In genomic region chr3:53063423-53064147, GRCm38 (mm10) we compare ENCODE assay signal across 12 mouse cellular contexts. TPM values are rescaled to one million over a fixed set of nuclear protein-coding genes. Genes with fewer than 3 reads are reported as not detected.
DNase-seq lines count a peak whose midpoint lies in the region; ATAC-seq and TF ChIP-seq lines count a peak whose summit lies in the region.
"Had no signal": no experiment of that assay in that cellular context is flagged by ENCODE, and none has a peak within 500 bp of the region (broad histone marks: within the 10 kb centered on the region; RNA-seq: fewer than 3 reads in every experiment).

No protein-coding gene starts in this region.

- ATAC-seq in hindbrain, postnatal 0 days: no peak
- no peak for ATAC-seq in hindbrain, embryonic 12.5 days (ENCODE audit: low FRiP score)

- H3K79me2 ChIP-seq in CH12.LX (replicated peaks; ENCODE audit: control insufficient read depth, extremely low read depth, insufficient read depth, poor library complexity, severe bottlenecking): no peaks in the 10 kb centered on the region

- no peaks in the 10 kb centered on the region for H3K36me3 ChIP-seq in hindbrain, postnatal 0 days (ENCODE audit: insufficient read depth, low read length)
- H3K36me3 ChIP-seq in hindbrain, embryonic 12.5 days: no peaks in the 10 kb centered on the region
- no peaks in the 10 kb centered on the region for H3K36me3 ChIP-seq in CH12.LX (replicated peaks in 1 of 2; ENCODE audit: control insufficient read depth in 1 of 2, insufficient read depth in 1 of 2, low read length in 1 of 2)
- H3K36me3 ChIP-seq: neural tube, embryonic 12.5 days had no signal

- H3K4me1 ChIP-seq in hindbrain, postnatal 0 days (ENCODE audit: insufficient read depth, low read length): peaks cover 4% of the 10 kb centered on the region; the same call in 1 of the 2 replicates
- peaks cover 15% of the 10 kb centered on the region; the same call in 1 of the 2 replicates for H3K4me1 ChIP-seq in hindbrain, embryonic 12.5 days
- peaks cover 0 to 9% of the 10 kb centered on the region in 2 experiments; a peak in 2 of 4 replicates for H3K4me1 ChIP-seq in CH12.LX (ENCODE audit: control insufficient read depth in 1 of 2, insufficient read depth in 2 of 2)

- H3K4me2 ChIP-seq in hindbrain, postnatal 0 days (ENCODE audit: low read depth, low read length): no peak overlapping the region
- H3K4me2 ChIP-seq in hindbrain, embryonic 12.5 days (replicated peaks): no peak overlapping the region
- peak overlapping the region; percentile 1; the same call in 1 of the 2 replicates for H3K4me2 ChIP-seq in CH12.LX (ENCODE audit: insufficient read depth, low read depth, poor library complexity, severe bottlenecking)
- H3K4me2 ChIP-seq: neural tube, embryonic 12.5 days had no signal

- no peak for TF ChIP-seq RAD21 in CH12.LX (IDR thresholded peaks at IDR 0.05; ENCODE audit: low read depth, low read length)

- TF ChIP-seq CTCF in hindbrain, postnatal 0 days (IDR thresholded peaks at IDR 0.05; ENCODE audit: low read depth): no peak
- TF ChIP-seq CTCF in CH12.LX (conservative IDR thresholded peaks at IDR 0.05 in 1 of 2, IDR thresholded peaks at IDR 0.05 in 1 of 2; ENCODE audit: low read depth in 2 of 2, low read length in 2 of 2): no peak

- H3K9ac ChIP-seq in hindbrain, postnatal 0 days (replicated peaks; ENCODE audit: low read length): 0 out of 2 replicates have a peak overlapping the region, but pooled peaks have one; percentile 28
- no peak overlapping the region for H3K9ac ChIP-seq in hindbrain, embryonic 12.5 days
- no peak overlapping the region for H3K9ac ChIP-seq in CH12.LX (ENCODE audit: insufficient read depth, low read depth)
- H3K9ac ChIP-seq: neural tube, embryonic 12.5 days had no signal

- no peak for DNase-seq in hindbrain, postnatal 0 days (ENCODE audit: low spot score)
- DNase-seq in CH12.LX (ENCODE audit: extremely low read depth): no peak
- peak; percentile 49 for DNase-seq in gastrocnemius, postnatal 25 days
- DNase-seq in heart, postnatal 4 days: peak; percentile 48
- DNase-seq in spleen, adult 12 weeks (ENCODE audit: low spot score): no peak
- no peak for DNase-seq in cerebellum, adult 9-11 months
- DNase-seq in adrenal gland, postnatal 36 days: no peak
- DNase-seq: adrenal gland, postnatal 14 days; right cerebral cortex, postnatal 4 days had no signal

- in situ Hi-C loops in CH12.LX (cut with MboI; ENCODE audit: low pct_ligation_motif_present, low pct_unique_long_range_greater_than_20kb, low sequenced_read_pairs): no loop called here

- no peak for TF ChIP-seq EP300 in CH12.LX (IDR thresholded peaks at IDR 0.05; ENCODE audit: low read length)

- no peaks in the 10 kb centered on the region for H3K9me3 ChIP-seq in hindbrain, postnatal 0 days (ENCODE audit: low read length)
- H3K9me3 ChIP-seq in hindbrain, embryonic 12.5 days (replicated peaks): no peaks in the 10 kb centered on the region
- H3K9me3 ChIP-seq in CH12.LX (replicated peaks; ENCODE audit: low read length): no peaks in the 10 kb centered on the region

- 53% methylated on average over 13 of the region's 13 CpGs for WGBS in hindbrain, postnatal 0 days
- WGBS in hindbrain, embryonic 12.5 days: 62% methylated on average over 13 of the region's 13 CpGs

- no peaks in the 10 kb centered on the region for H3K27me3 ChIP-seq in hindbrain, postnatal 0 days (ENCODE audit: insufficient read depth, low read length)
- H3K27me3 ChIP-seq in hindbrain, embryonic 12.5 days: no peaks in the 10 kb centered on the region
- H3K27me3 ChIP-seq in CH12.LX (replicated peaks): no peaks in the 10 kb centered on the region
- H3K27me3 ChIP-seq: neural tube, embryonic 12.5 days had no signal

- dilution Hi-C loops in CH12.LX (cut with MboI; ENCODE audit: extremely low pct_ligation_motif_present, extremely low pct_unique_long_range_greater_than_20kb, low sequenced_read_pairs): no loop called here

- H3K4me3 ChIP-seq in hindbrain, postnatal 0 days (ENCODE audit: low read length): no peak overlapping the region
- no peak overlapping the region for H3K4me3 ChIP-seq in hindbrain, embryonic 12.5 days
- H3K4me3 ChIP-seq in CH12.LX (replicated peaks in 1 of 3; ENCODE audit: low read depth in 2 of 3, low read length in 2 of 3, poor library complexity in 1 of 3): no peak overlapping the region
- H3K4me3 ChIP-seq: neural tube, embryonic 12.5 days had no signal

- no peak for TF ChIP-seq POLR2A in CH12.LX (IDR thresholded peaks at IDR 0.05; ENCODE audit: low read depth, low read length)

- 0 out of 2 replicates have a peak overlapping the region, but pooled peaks have one; percentile 20 for H3K27ac ChIP-seq in hindbrain, postnatal 0 days
- H3K27ac ChIP-seq in hindbrain, embryonic 12.5 days: no peak overlapping the region
- no peak overlapping the region for H3K27ac ChIP-seq in CH12.LX (ENCODE audit: insufficient read depth, low read depth)
- H3K27ac ChIP-seq: neural tube, embryonic 12.5 days had no signal

TF ChIP-seq in CH12.LX, 34 proteins besides CTCF, POLR2A, EP300 and RAD21:
- TF ChIP-seq MEF2A (IDR thresholded peaks at IDR 0.05; ENCODE audit: borderline replicate concordance, low read depth, low read length): no peak
- no peak for TF ChIP-seq ZC3H11A (IDR thresholded peaks at IDR 0.05; ENCODE audit: low read depth, low read length)
- TF ChIP-seq MAFK (IDR thresholded peaks at IDR 0.05; ENCODE audit: insufficient replicate concordance, low read length): no peak
- no peak for TF ChIP-seq SMC3 (IDR thresholded peaks at IDR 0.05; ENCODE audit: low read depth, low read length)
- TF ChIP-seq ZNF384 (IDR thresholded peaks at IDR 0.05; ENCODE audit: low read depth, low read length): no peak
- TF ChIP-seq MXI1 (IDR thresholded peaks at IDR 0.05; ENCODE audit: low read depth, low read length): no peak
- no peak for TF ChIP-seq NRF1 (IDR thresholded peaks at IDR 0.05; ENCODE audit: low read depth, low read length)
- no peak for TF ChIP-seq RCOR1 (conservative IDR thresholded peaks at IDR 0.05; ENCODE audit: low read depth, low read length)
- TF ChIP-seq BHLHE40 (IDR thresholded peaks at IDR 0.05; ENCODE audit: low read depth, low read length): no peak

RNA-seq across cellular contexts. Expression of gene Lhfp, which starts 22.3 kb away (rescaled TPM):
- total RNA-seq in hindbrain, postnatal 0 days (2014; rRNA removed): 57.2 and 60.8 TPM in 2 replicates
- 67.9 and 68.0 TPM in 2 replicates for polyA plus RNA-seq in hindbrain, postnatal 0 days (2015; fragmentation: Nextera tagmentation; extraction: Ambion mirVana)
- polyA plus RNA-seq in hindbrain, embryonic 12.5 days (2016; fragmentation: Nextera tagmentation; extraction: Ambion mirVana): 62.1 and 64.2 TPM in 2 replicates
- total RNA-seq in CH12.LX (2012; rRNA removed) (not detected in 2 replicates), CH12.LX (2014; rRNA removed) (not detected in 2 replicates)
- not detected in 2 replicates for polyA plus RNA-seq in CH12.LX (2012; ENCODE audit: insufficient read length, low read depth)
- 10 to 100 TPM; 13.9 to 15.4 TPM for total RNA-seq in gastrocnemius, postnatal 25 days (2021)
- total RNA-seq in heart, postnatal 4 days (2021): 10 to 100 TPM; 76.4 to 79.6 TPM
- 10 to 100 TPM; 24.2 to 38.2 TPM for total RNA-seq in adrenal gland, postnatal 36 days (2021)
- total RNA-seq: hematopoietic stem cell, adult 5-6 weeks had no signal

RNA-seq across cellular contexts. Expression of gene Cog6, which starts 46.5 kb away (rescaled TPM):
- 23.6 and 28.0 TPM in 2 replicates for total RNA-seq in hindbrain, postnatal 0 days (2014; rRNA removed)
- 24.8 and 27.6 TPM in 2 replicates for polyA plus RNA-seq in hindbrain, postnatal 0 days (2015; fragmentation: Nextera tagmentation; extraction: Ambion mirVana)
- 57.3 and 59.5 TPM in 2 replicates for polyA plus RNA-seq in hindbrain, embryonic 12.5 days (2016; fragmentation: Nextera tagmentation; extraction: Ambion mirVana)
- total RNA-seq in CH12.LX (2012; rRNA removed) (17.7 and 18.4 TPM in 2 replicates), CH12.LX (2014; rRNA removed) (25.5 and 25.8 TPM in 2 replicates)
- 15.6 and 15.9 TPM in 2 replicates for polyA plus RNA-seq in CH12.LX (2012; ENCODE audit: insufficient read length, low read depth)
- total RNA-seq in gastrocnemius, postnatal 25 days (2021): 10 to 100 TPM; 29.2 to 33.0 TPM
- 10 to 100 TPM; 50.5 to 53.0 TPM for total RNA-seq in heart, postnatal 4 days (2021)
- 10 to 100 TPM; 36.2 to 36.7 TPM for total RNA-seq in adrenal gland, postnatal 36 days (2021)

Comparison
In these comparisons a context has a peak if more than half of its experiments do, and no peak if none do; other contexts are left out.
1. DNase-seq: peak in gastrocnemius, postnatal 25 days (single experiment) and heart, postnatal 4 days (single experiment); none in hindbrain, postnatal 0 days (single experiment), CH12.LX (single experiment), spleen, adult 12 weeks (single experiment), cerebellum, adult 9-11 months (single experiment) and adrenal gland, postnatal 36 days (0 of 2).
2. RNA of gene Lhfp, which starts 22.3 kb away (total RNA-seq): 76.4 to 79.6 TPM in heart, postnatal 4 days, 57.2 to 60.8 TPM in hindbrain, postnatal 0 days, 24.2 to 38.2 TPM in adrenal gland, postnatal 36 days and 13.9 to 15.4 TPM in gastrocnemius, postnatal 25 days; not detected in CH12.LX; every median in the first group is over 10 times any median in the second.